Mouse (Mus musculus) liver, embryonic 15.5 days (tissue): Measurements from ENCODE around the gene Hmgb1. TPM values are rescaled to one million over a fixed set of nuclear protein-coding genes. Genes with fewer than 3 reads are reported as not detected.

Experiments
- ATAC-seq: fragments of 200-750 bp; cut with Nextera tagmentation; 2 replicates; pipeline ENCODE4 v1.8.0; 2017; ENCODE audit warnings: moderate number of reproducible peaks, mild to moderate bottlenecking, moderate library complexity; ENCODE audit not compliant: insufficient read depth
- H3K27ac ChIP-seq: fragments of 300-500 bp; sonication (generic); replicated peaks from 2 replicates; pipeline ENCODE4 v1.5.1; 2015; ENCODE audit warnings: mild to moderate bottlenecking, inconsistent platforms
- H3K27me3 ChIP-seq: fragments of 300-500 bp; sonication (generic); 2 replicates; pipeline ENCODE4 v1.6.1; 2015; ENCODE audit warnings: mild to moderate bottlenecking, inconsistent platforms
- H3K36me3 ChIP-seq: fragments of 300-500 bp; sonication (generic); replicated peaks from 2 replicates; pipeline ENCODE4 v1.6.1; 2015; ENCODE audit warnings: moderate library complexity, mild to moderate bottlenecking, inconsistent platforms
- H3K4me1 ChIP-seq: fragments of 300-500 bp; sonication (generic); replicated peaks from 2 replicates; pipeline ENCODE4 v1.6.1; 2015; ENCODE audit warnings: inconsistent platforms
- H3K4me2 ChIP-seq: fragments of 300-500 bp; sonication (generic); 2 replicates; pipeline ENCODE4 v1.6.1; 2015; ENCODE audit warnings: moderate library complexity, mild to moderate bottlenecking, inconsistent platforms
- H3K4me3 ChIP-seq: fragments of 300-500 bp; sonication (generic); replicated peaks from 2 replicates; pipeline ENCODE4 v1.5.1; 2015; ENCODE audit warnings: mild to moderate bottlenecking, inconsistent platforms
- H3K9ac ChIP-seq: fragments of 300-500 bp; sonication (generic); 2 replicates; pipeline ENCODE4 v1.6.1; 2015; ENCODE audit warnings: moderate library complexity, mild to moderate bottlenecking, inconsistent platforms
- H3K9me3 ChIP-seq: fragments of 300-500 bp; sonication (generic); replicated peaks from 2 replicates; pipeline ENCODE4 v1.6.1; 2016; ENCODE audit warnings: inconsistent platforms
- WGBS: fragments of 180-500 bp; shearing (Covaris S2); methylation state at CpG from one replicate; pipeline ENCODE4 v1.1.7; 2015; ENCODE audit warnings: mixed read lengths; ENCODE audit not compliant: insufficient replicate concordance; 5-methylcytosine and 5-hydroxymethylcytosine counted together
- polyA plus RNA-seq: library from polyadenylated mRNA; unstranded; fragments of >200 nt; fragmentation: Nextera tagmentation; extraction: Ambion mirVana; gene quantifications from 2 replicates; pipeline ENCODE4 v1.2.1, GENCODE M21; 2015

Gene Hmgb1
- polyA plus RNA-seq, 1 experiment from 2014 or later: 440 TPM

- 0 out of 2 replicates have a peak, but pooled peaks cover 15% of the 10 kb centered on the region for H3K4me1 ChIP-seq
- no peak overlapping the region for H3K4me2 ChIP-seq
- 76% methylated on average over 8 of the region's 8 CpGs for WGBS
- ATAC-seq: no peak
- no peaks in the 10 kb centered on the region for H3K9me3 ChIP-seq
- H3K36me3 ChIP-seq: no peaks in the 10 kb centered on the region
- H3K9ac ChIP-seq: no peak overlapping the region
- H3K27ac ChIP-seq: no peak overlapping the region
- peaks cover 8% of the 10 kb centered on the region; the same call in 1 of the 2 replicates for H3K27me3 ChIP-seq
- H3K4me3 ChIP-seq: no peak overlapping the region
Observed at GRCm38 (mm10) chr5:149080466-149080865, 103.8 kb downstream of the Hmgb1 start.

GRCm38 (mm10) chr5:149079758-149080150 lies 104.5 kb downstream of the Hmgb1 start:
- H3K36me3 ChIP-seq: no peaks in the 10 kb centered on the region
- no peak overlapping the region for H3K9ac ChIP-seq
- 35% methylated on average over 7 of the region's 7 CpGs for WGBS
- H3K27me3 ChIP-seq: peaks cover 8% of the 10 kb centered on the region; the same call in 1 of the 2 replicates
- no peaks in the 10 kb centered on the region for H3K9me3 ChIP-seq
- 0 out of 2 replicates have a peak, but pooled peaks cover 15% of the 10 kb centered on the region for H3K4me1 ChIP-seq
- no peak for ATAC-seq
- no peak overlapping the region for H3K4me3 ChIP-seq
- H3K27ac ChIP-seq: no peak overlapping the region
- H3K4me2 ChIP-seq: peak overlapping the region; percentile 18; the same call in 1 of the 2 replicates

DNA sequence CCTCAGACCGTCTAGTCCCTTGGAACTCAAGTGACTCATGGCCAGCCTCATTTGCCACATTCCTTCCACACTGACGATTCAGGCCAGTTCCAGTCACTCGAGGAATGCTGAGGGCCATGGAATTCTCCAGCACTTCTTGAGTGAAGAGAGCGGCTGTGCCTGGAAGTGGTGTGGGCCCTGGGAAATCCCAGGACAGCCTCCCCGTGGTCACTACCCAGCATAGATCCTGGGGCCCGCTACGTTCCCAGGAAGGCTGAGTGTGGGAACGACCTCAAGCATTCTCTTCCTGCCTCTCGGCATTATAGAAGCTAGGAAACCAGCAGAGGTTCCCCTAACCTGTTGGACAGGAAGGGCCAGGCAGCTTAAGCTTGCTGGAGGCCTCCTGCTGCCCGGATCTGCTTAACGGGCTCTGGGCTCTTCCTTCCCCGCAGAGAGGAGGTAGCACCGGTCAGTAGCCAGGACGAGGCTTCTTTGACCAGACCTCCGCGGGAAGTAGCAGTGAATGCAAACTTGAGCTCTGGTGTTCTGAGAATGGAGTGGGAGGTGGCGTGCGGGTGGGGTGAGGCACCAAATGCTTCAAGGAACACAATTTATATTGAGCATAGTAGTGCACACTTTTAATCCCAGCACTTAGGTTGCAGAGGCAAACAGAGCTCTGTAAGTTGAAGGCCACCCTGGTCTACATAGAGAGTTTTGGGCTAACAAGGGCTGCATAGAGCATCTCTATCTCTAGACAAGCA lies 105.1 kb downstream of the Hmgb1 start:
- Histone ChIP-seq H3K36me3 (no peaks in the 10 kb centered on the region), H3K4me1 (0 out of 2 replicates have a peak, but pooled peaks cover 15% of the 10 kb centered on the region), H3K27ac (no peak overlapping the region), H3K9ac (no peak overlapping the region), H3K4me3 (no peak overlapping the region), H3K27me3 (peaks cover 8% of the 10 kb centered on the region; the same call in 1 of the 2 replicates), H3K9me3 (no peaks in the 10 kb centered on the region), H3K4me2 (peak overlapping the region; percentile 18; the same call in 1 of the 2 replicates)
- WGBS: 30% methylated on average over 18 of the region's 18 CpGs
- ATAC-seq: no peak

DNA sequence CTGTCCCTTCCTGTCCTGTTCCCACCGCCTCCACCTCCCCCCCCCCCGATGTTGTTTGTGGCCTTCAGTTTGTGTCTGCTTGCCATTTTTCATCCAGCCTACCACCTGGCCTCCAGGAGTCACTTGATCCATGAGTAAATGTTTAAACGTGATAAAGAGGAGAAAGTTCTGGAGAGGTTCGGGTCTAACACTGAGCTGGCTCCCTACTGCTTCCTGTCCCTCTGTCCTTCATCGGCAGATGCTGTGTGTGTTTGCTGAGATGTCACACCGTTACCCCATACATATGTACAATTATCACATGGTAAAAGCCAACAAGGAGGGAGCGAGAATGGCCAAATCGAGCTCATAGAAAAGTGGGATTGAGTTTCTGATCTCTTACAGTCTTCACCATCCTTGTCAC lies 107.2 kb downstream of the Hmgb1 start:
- Histone ChIP-seq H3K9me3 (no peaks in the 10 kb centered on the region), H3K4me2 (no peak overlapping the region), H3K36me3 (no peaks in the 10 kb centered on the region), H3K4me1 (0 out of 2 replicates have a peak, but pooled peaks cover 15% of the 10 kb centered on the region), H3K27me3 (peaks cover 8% of the 10 kb centered on the region; the same call in 1 of the 2 replicates), H3K4me3 (no peak overlapping the region), H3K9ac (no peak overlapping the region), H3K27ac (no peak overlapping the region)
- WGBS: 54% methylated on average over 8 of the region's 8 CpGs
- ATAC-seq: no peak

DNA sequence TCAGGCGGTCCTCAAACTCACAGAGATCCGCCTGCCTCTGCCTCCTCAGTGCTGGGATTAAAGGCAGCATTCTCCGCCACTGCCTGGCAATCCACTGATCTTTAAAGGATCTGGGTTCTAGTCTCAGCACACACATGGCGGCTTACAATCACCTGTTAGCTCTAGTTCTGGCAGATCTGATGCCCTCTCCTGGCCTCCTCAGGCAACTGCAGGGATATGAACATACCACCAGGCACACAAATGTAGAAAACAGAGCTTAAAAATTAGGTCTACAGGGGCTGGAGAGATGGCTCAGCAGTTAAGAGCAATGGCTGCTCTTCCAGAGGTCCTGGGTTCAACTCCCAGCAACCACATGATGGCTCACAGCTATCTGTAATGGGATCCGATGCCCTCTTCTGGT lies 112.7 kb downstream of the Hmgb1 start:
- Histone ChIP-seq H3K4me2 (no peak overlapping the region), H3K4me3 (no peak overlapping the region), H3K4me1 (peaks cover 11% of the 10 kb centered on the region), H3K9me3 (no peaks in the 10 kb centered on the region), H3K36me3 (no peaks in the 10 kb centered on the region), H3K9ac (no peak overlapping the region), H3K27me3 (no peaks in the 10 kb centered on the region), H3K27ac (no peak overlapping the region)
- WGBS: 85% methylated on average over 5 of the region's 5 CpGs
- ATAC-seq: no peak

- peak overlapping the region; percentile 39 for H3K4me3 ChIP-seq
- H3K27ac ChIP-seq: no peak overlapping the region
- WGBS: 83% methylated on average over 10 of the region's 10 CpGs
- no peak overlapping the region for H3K9ac ChIP-seq
- H3K36me3 ChIP-seq: no peaks in the 10 kb centered on the region
- H3K4me1 ChIP-seq: peaks cover 11% of the 10 kb centered on the region
- no peaks in the 10 kb centered on the region for H3K9me3 ChIP-seq
- ATAC-seq: 0 out of 2 replicates have a peak, but pooled peaks have one; percentile 15
- no peaks in the 10 kb centered on the region for H3K27me3 ChIP-seq
- peak overlapping the region; percentile 68 for H3K4me2 ChIP-seq
Observed at GRCm38 (mm10) chr5:149068745-149069144, 115.5 kb downstream of the Hmgb1 start.

DNA sequence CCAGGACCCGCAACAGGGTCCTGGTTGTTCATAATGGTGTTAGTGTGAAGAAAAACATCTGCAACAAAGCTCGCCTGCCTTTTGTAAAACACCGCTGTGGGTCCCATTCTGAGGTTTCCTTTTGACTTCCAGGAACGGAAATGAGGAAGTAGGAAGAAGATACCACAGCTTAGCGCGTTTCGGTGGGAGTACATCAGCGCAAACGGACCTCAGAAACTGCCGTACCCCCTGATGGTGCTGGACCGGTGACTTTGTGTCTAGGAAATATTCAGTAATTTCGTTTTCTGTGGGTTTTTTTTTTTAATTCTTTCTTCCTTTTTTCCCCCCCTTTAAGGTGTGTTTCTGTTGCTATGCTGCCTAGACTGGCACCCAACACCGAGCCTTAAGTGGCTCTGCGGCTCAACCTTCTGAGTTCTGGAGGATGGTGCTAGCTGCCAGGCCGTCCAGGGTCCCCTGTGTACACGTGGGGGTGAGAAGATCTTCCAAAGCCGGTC lies 116.0 kb downstream of the Hmgb1 start:
- Histone ChIP-seq H3K4me1 (peaks cover 11% of the 10 kb centered on the region), H3K36me3 (no peaks in the 10 kb centered on the region), H3K27me3 (no peaks in the 10 kb centered on the region), H3K4me3 (peak overlapping the region; percentile 39), H3K9ac (peak overlapping the region; percentile 15), H3K9me3 (no peaks in the 10 kb centered on the region), H3K27ac (no peak overlapping the region), H3K4me2 (peak overlapping the region; percentile 68)
- 24% methylated on average over 17 of the region's 17 CpGs for WGBS
- ATAC-seq: no peak

DNA sequence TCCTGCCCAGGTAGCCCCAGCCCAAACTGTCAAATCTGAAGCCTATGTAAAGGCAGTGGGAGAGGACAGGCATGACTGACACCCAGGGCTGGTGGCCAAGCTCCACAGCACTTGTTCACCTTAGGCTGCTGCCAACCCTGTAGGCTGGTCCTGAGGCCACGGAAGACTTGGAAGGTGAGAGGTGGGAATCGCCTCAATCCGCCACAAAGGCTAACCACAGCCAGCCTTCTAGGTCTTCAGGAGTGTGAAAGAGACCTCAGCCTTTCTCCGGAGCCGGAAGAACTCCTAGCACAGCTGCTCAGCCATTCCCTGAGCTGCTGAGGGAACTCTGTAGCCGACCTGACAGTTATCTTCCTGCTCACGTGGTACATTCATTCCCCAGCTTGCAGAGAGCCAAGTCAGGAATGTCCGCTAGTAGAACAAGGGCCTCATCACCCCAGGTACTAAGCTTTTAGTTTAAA lies 116.8 kb downstream of the Hmgb1 start:
- Histone ChIP-seq H3K9me3 (no peaks in the 10 kb centered on the region), H3K4me3 (peak overlapping the region; percentile 39), H3K9ac (peak overlapping the region; percentile 15; the same call in 1 of the 2 replicates), H3K36me3 (no peaks in the 10 kb centered on the region), H3K4me2 (peak overlapping the region; percentile 68), H3K27me3 (no peaks in the 10 kb centered on the region), H3K4me1 (peaks cover 11% of the 10 kb centered on the region), H3K27ac (no peak overlapping the region)
- ATAC-seq: peak; percentile 52; the same call in 1 of the 2 replicates
- WGBS: 35% methylated on average over 8 of the region's 8 CpGs

GRCm38 (mm10) chr5:149062833-149063232 lies 121.5 kb downstream of the Hmgb1 start:
- Histone ChIP-seq H3K4me1 (peaks cover 7% of the 10 kb centered on the region), H3K27me3 (no peaks in the 10 kb centered on the region), H3K27ac (no peak overlapping the region), H3K4me3 (no peak overlapping the region), H3K9me3 (no peaks in the 10 kb centered on the region), H3K9ac (no peak overlapping the region), H3K4me2 (no peak overlapping the region), H3K36me3 (no peaks in the 10 kb centered on the region)
- WGBS: 85% methylated on average over 1 of the region's 1 CpGs
- ATAC-seq: no peak

DNA sequence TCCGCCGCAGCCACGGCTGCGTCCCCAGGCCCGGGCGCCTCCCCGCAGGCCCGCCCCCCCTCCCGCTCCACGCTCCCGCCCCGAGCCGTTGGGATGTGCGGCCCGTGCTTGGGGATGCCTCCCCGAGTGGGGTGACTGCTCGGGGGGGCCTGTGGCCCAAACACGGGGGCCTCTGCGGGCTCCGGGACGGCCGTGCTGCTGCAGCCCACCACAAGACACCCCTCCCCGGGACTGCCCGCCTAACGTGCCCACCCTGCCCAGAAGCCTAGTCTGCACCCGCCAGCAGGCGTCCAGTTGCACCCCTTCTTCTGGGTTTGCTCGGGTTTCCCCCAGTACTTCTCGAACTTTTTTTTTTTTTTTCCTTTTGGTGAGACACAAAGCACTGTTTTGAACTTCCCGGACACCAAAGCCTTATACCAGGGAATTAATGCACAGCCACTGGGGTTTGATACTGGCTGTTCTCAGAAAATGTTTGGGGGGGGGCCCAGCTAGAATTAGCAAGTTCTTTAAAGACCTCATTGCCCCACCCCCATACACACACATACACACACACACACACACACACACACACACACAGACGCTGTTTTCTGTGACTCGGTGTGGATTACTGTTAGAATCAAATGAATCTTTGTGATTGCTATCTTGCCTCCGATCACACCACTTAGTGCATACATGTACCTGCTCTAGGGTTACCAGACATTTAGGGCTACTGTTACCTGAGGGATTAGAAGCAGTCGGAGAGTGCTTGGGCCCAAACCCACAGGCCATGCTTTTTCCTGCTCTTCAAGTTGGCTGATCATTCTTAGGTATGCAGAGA lies 130.7 kb downstream of the Hmgb1 start:
- peak; percentile 63 for ATAC-seq
- Histone ChIP-seq H3K27me3 (no peaks in the 10 kb centered on the region), H3K9ac (peak overlapping the region; percentile 97), H3K4me3 (peak overlapping the region; percentile 92), H3K9me3 (no peaks in the 10 kb centered on the region), H3K4me1 (peaks cover 26% of the 10 kb centered on the region), H3K27ac (peak overlapping the region; percentile 97), H3K4me2 (peak overlapping the region; percentile 99), H3K36me3 (peaks cover 21% of the 10 kb centered on the region)
- 4% methylated on average over 34 of the region's 34 CpGs for WGBS
